ENCODE assay signal across 18 mouse cellular contexts in the genomic region with DNA sequence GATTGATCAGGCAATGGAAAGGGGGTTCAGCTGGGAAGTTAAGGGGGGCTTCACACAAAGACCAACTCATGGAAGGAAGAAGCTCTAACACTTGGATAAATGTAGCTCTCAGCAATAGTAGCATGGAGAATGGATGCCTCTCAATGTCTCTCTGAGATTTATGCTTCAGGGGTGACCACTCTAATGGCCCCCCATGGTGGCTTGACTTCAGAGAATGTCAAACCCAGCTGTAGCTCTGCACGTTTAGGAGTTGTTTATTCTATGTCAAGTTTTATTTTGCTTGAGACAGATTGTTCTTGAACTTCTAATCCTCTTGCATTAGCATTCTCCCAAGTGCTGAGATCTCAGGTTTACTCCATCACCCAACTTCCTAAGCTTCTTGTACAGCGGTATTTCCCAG.
"Had no signal": no experiment of that assay in that cellular context is flagged by ENCODE, and none has a peak within 500 bp of the region (broad histone marks: within the 10 kb centered on the region; RNA-seq: fewer than 3 reads in every experiment).

No protein-coding gene starts in this region.

- DNase-seq: lung, adult 18-20 months; lung, embryonic 14.5 days; lung, postnatal 10 days; lung, postnatal 4 days; retina, postnatal 1 day; right cerebral cortex, adult 18-20 months; right cerebral cortex, postnatal 25 days; right cerebral cortex, postnatal 4 days; spleen, adult 18-20 months; thymus, adult 18-20 months; thymus, postnatal 14 days; thymus, postnatal 36 days had no signal

- ATAC-seq: midbrain, embryonic 13.5 days; midbrain, embryonic 16.5 days had no signal

- H3K4me2 ChIP-seq: lung, embryonic 14.5 days; midbrain, embryonic 13.5 days; neural tube, embryonic 13.5 days; neural tube, embryonic 15.5 days had no signal

- H3K4me3 ChIP-seq: midbrain, embryonic 10.5 days; midbrain, embryonic 13.5 days; myocyte; neural tube, embryonic 13.5 days; neural tube, embryonic 15.5 days had no signal

- H3K4me1 ChIP-seq: midbrain, embryonic 10.5 days; midbrain, embryonic 13.5 days; neural tube, embryonic 13.5 days; neural tube, embryonic 15.5 days had no signal

- H3K9me3 ChIP-seq: midbrain, embryonic 10.5 days; midbrain, embryonic 13.5 days; neural tube, embryonic 13.5 days; neural tube, embryonic 15.5 days had no signal

- H3K27ac ChIP-seq: midbrain, embryonic 10.5 days; midbrain, embryonic 13.5 days; neural tube, embryonic 13.5 days; neural tube, embryonic 15.5 days had no signal

- H3K9ac ChIP-seq: lung, embryonic 14.5 days; midbrain, embryonic 13.5 days; neural tube, embryonic 13.5 days; neural tube, embryonic 15.5 days had no signal

- H3K27me3 ChIP-seq: midbrain, embryonic 13.5 days; neural tube, embryonic 13.5 days; neural tube, embryonic 15.5 days had no signal

- H3K36me3 ChIP-seq: midbrain, embryonic 10.5 days; midbrain, embryonic 13.5 days; neural tube, embryonic 13.5 days; neural tube, embryonic 15.5 days had no signal
